Mouse (Mus musculus) brain, embryonic 18.5 days (tissue): Measurements from ENCODE around the gene Gjd2.

Experiments used
- DNase-seq: peaks from one replicate; pipeline ENCODE4 v3.0.0-alpha.2; 2012; ENCODE audit warnings: low read depth, low spot score

Gjd2 gene

DNA sequence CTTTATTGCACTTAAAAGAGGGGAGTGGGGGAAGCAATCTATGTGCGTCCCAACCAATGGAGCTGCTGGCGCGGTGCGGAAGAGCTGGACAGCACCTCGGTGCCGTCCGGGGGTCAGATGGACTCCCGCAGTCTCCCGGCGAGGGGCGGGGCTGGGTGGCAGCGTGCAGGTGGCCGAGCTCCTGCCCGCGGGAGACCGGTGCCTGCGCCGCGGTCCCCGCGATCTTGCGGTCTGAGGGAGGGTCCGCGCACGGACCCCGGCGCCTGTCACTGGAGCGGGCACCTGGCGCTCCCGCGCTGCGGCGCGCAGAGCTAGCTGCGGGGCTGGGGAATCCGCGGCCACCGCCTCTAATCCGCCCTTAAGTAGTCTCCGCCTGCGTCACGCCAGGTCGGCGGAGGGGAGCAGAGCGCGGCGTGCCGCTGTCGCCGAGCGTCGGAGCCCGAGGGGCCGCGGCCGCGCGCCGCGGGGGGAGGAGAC is at the start of gene Gjd2:
Gene Gjd2, minus strand, starts transcription at position 325 of the 477 bp plus-strand sequence.
- no peak for DNase-seq

DNA sequence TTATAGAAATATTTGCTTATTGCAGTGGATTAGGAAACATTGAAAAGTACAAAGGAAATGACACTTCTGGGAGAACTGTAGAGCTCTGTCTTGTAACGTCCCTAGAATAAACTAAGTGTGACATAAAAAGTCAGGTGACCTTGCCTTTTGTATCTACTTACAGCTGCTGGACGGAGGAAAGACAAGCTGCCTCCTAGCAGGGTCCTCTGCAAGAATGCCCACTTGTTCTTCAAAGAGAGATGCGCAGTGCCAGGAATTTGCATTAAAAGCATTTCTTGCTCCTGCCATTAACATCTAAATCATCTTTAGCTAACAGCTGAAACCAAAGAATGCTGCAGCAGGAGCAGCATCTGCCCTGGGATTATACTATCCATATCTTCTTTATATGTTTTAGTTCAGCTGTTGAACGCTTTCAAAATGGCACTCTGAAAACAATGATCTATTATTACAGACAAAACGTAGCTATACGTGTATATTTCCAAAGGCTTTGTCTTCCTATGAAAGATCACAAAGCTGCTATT is 46.7 kb upstream of the Gjd2 start:
- no peak for DNase-seq

DNA sequence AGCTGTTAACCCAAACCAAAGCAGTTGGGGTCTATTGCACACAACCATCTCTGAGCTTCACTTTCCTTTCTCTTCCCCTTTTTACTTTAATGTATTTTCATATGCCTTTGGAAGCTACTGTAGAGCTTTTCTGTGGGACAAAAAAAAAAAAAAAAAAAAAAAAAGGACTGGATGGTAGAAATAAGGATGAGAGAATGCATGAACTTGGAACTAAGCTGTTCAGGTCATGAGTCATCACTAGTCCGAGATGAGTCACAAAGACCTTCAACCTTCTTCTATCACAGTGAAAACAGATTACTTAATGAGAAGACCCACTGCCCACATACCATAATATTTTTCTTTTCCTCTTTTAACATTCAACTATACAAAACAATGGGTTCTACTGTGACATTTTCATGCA is 46.2 kb upstream of the Gjd2 start:
- DNase-seq = no peak

DNA sequence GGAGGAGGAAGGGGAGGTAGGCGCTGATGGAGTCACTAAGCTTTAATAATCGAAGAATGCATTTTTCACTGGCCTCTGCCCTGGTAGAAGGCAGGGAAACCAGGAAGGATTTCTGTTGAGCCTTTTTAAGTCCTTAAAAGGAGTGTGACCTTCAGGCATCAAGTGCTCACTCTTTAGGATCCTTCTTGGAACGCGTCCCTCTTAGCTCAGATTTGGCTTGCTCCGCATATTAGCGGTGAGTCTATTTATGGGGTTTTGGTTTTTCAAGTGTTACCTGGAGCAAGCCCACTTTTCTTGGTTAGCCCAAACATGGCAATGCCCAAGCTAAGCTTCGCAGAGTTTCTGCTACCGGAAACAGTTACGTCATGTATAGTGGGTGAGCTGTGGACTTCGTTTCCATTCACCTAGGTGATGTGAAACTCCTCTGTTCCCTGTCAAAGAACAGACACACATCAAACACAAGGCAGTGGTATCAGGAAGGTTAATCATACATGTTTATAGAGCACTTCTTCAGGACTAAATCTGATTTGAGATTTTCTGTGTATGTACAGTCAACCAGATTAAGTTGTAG is 44.9 kb upstream of the Gjd2 start:
- no peak for DNase-seq

DNA sequence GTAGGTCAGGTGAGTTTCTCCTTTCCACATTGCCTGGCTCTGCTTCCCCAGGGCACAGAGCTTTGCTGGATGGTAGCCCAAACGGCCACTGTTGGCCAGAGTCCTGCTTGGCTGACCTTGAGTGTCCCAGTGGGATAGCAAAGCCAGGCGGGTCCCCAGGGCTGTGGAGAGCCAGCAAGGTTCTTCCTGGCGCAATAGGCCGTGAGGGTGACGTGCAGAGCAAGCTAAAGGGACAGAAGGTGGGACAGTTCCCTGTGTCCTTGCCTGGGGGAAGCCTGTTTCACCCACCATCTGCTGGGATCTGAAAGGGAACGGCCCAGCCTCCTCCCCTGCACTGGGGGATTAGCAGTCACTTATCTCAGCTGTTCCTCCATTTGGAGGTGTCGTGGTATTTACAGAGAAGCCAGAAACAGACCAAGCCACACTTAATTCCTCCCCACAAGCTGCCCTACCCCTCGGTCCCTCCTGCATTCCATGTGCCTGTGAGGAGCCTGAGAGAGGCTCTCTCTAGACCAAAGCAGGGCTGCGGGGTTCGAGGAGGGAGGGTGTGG is 44.0 kb upstream of the Gjd2 start:
- DNase-seq = no peak

DNA sequence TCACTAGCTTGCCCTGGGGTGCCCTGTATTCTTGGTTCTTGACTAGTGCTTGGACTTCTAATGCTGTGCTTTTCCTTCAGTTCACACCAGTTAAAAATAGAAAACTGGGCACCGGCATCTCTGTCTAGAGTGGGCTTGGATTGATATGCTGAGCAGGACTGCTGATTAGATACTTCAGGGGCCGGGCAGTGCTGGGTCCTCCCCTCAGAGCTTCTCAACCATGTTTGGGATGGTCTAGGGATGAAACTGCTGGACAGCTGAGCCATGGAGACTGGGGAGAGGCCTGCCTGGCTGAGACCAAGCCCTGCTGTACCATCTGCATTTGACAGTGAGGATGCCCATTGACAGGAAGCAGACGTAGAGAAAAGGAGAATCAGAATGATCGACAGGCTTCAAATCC is 40.7 kb upstream of the Gjd2 start:
- no peak for DNase-seq

DNA sequence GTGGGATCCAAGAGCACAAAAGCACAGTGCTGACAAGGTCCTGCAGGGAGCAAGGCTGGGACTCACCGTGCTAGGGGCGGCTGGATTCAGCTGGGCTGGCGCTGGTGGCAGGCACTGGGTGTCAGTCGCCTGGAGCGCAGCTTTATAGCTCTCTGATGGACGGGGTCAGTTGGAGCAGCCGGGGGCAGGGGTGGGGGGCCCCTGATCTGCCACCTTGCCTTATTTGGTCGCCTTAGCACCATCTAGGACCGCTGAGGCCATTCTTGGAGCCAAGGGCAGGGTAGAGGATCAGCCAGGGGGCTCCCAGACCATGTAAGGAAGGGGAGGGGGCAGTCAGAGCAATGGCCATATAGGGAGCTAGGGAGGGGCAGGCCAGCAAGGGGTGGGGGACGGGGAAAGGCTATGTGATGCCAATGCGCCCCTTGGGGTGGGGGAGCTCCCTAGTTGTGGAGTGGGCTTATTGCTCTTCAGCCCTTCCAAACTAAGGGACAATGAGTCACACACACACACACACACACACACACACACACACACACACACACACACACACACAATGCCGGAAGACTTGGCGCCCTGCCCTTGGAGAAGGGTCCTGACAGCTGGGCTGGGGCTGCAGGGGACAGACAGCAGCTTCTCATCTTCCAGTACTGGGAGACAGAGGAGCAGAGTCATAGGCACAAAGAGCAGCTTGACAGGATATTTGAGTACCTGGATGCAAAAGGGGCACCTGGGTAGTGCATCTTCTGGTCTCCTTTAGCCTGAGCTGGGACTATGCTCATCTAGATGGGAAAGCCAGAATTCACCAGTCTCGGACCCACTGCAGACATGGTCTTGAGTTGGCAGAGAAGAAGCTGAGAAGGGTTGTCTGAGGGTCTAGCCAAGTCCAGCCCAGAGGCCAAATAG is 39.5 kb upstream of the Gjd2 start, which contains the start of gene Actc1:
Gene Actc1, minus strand, starts transcription at position 853 of the 903 bp plus-strand sequence.
- DNase-seq = no peak

DNA sequence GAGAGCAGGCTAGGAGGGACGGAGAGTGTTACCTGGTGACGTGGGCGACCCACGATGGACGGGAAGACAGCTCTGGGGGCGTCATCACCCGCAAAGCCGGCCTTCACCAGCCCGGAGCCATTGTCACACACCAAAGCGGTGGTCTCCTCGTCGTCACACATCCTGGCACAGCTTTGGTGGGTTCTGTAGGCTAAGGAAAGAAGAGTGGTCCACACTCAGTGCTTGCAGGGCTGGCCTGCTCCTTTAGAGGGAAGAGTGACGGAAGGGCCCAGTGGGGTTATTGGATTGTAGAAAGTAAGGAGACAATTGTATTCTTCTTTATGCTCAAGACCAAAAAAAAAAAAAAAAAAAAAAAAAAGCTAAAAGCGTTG is 38.4 kb upstream of the Gjd2 start:
- DNase-seq = no peak

DNA sequence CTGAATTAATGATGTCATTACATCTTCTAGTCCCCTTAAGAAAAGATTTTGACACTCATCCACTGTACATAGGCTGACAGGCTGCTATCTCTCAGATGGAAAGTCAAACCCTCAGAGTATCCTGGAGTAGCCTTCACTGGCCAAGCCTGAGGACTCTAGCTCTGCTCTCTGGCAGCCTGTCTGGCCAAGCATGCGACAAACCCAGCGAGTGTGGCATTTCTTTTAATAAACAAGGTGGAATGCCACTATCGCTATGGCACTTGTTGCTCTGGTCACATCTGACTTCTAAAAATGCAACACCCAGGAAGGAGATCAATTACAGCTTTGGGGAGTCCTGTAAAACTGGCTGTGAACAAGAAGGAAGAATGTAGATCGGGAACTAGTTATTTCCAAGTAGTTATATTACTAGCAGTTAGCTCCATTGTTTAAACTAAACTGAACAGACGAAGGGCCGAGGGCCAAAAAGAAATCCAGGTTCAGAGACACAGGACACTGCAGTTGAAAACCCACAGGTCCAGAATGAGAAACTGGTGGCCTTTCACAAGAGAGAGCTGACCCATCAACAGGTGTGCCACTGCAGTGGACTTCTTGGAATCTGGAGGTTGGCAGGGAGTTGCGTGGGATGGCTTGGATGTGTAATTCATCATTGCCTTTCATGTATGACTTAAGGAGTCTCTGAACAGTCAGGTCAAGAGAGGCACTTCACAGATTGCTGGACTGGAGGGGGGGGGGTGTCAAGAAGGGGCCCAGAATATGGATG is 37.9 kb upstream of the Gjd2 start:
- no peak for DNase-seq

DNA sequence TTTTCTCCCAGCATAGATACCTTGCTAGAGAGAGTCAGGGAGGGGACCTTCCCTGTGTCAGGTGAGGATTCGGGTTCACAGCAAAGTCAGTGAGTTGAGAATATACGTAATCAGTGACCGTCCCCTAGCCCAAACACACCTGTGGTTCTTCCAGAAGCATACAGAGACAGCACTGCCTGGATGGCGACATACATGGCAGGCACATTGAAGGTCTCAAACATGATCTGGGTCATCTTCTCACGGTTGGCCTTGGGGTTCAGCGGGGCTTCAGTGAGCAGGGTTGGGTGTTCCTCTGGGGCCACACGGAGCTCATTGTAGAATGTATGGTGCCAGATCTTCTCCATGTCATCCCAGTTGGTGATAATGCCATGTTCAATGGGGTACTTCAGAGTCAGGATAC is 36.7 kb upstream of the Gjd2 start:
- no peak for DNase-seq

DNA sequence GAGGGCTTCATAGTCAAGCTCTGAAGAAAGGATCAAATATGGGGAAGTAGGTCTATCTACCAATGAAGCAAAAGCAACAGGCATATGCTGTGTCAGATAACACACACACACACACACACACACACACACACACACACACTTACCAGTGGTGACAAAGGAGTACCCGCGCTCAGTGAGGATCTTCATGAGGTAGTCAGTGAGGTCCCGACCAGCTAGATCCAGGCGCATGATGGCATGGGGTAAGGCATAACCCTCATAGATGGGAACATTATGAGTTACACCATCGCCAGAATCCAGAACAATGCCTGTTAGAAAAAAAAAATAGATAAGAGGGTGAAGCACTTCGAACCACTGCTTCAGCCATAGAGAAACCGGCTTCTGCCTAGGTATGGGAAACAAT is 36.0 kb upstream of the Gjd2 start:
- DNase-seq = no peak

DNA sequence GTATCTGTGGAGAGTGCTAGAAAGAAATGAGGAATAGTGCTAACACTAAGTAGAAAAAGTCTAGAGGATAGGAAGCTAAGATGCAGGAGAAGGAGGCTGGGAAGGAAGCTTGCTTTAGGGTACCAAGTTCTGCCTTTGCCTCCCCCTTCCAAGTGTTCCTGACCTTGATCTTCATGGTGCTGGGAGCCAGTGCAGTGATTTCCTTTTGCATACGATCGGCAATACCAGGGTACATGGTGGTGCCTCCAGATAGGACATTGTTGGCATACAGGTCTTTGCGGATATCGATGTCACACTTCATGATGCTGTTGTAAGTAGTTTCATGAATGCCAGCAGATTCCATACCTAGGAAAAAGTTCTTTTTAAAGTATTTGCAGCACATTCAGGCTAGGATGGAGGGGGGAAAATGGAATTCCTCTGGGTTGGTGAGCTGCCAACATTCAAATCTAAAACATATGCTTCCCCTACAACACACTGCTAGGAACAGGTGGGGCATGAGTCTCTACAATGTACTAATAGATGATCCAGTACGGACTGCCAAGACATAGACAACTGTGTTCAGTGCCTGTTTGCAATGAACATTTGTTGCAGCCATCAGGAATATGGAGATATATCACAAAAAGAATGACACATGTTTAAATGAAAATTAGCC is 34.7 kb upstream of the Gjd2 start:
- DNase-seq = peak; percentile 22

DNA sequence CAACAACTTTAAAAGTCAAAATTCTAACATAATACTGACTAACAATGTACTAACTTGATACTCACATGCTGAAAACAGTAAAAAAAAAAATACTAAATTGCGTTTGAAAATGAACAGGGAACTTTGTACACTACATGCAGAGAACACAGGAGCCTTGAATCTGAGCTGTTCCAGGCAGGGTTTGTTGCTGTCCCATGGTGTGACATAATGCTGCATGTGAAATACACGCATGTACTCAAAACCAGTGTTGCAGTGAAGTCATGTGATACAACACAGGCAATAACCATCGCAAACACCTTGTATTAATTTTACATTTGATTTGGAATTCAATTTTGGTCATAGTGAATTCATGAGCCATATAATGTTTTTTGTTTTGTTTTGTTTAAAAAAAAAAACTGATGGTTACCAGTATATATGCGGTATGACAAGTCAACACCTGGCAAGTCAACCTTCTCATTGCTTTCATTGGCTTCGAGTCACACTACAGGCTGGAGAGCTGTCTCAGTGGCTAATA is 32.8 kb upstream of the Gjd2 start:
- DNase-seq = no peak

DNA sequence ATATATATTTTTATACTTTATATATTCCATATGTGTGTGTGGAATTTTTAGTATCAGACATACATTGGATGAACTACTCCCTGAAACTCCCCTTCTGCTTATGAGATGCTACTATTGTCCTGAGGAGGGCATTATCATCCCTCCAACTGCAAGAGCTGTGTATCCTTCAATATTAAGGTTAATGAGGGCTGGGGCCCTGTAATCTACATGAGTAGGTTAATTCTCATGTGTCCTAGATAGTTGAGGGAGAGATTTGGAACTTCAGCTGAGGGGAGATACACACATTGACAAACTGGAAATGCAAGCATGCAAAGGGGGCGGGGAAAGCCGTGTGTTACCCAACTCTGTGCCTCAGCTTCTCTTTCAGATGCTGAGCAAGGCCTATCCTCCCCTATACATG is 24.5 kb upstream of the Gjd2 start:
- no peak for DNase-seq

DNA sequence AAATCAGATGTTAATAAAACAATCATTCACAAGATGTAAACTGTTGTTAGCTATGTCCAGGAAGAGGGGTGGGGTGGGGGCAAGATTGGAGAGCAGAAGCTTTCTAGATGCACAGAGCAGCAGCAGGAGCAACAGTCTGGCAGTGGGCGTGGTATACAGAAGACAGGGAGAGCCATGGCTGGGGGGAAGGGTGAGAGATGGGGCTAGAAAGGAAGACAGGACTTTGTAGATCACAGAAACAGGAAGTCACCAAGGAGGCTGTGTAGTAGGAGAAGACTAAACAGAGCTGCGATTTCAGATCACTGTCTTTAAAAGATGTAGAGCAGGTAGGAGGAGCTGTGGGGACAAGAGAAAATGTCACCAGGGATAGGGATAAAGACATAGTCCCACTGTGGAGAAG is 18.8 kb upstream of the Gjd2 start:
- DNase-seq = no peak

DNA sequence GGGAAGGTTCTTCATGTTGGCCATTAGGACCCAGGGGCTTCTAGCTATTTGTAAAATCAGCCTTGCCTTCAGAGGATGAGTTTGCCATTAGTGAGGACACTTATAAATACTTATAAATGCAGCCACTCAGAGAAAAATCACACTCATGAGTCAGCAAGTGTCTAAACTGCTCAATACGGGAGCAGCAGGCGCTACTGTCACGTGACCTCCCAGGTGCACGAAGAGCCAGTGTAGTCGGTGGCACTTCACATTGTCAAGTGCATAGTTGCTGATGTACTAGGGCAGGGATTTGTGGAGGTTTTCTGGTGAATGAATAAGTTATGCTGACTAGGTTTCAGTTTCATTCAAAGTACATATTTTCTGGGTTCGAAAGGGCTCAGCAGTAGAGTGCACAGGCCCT is 10.0 kb upstream of the Gjd2 start:
- DNase-seq = no peak

DNA sequence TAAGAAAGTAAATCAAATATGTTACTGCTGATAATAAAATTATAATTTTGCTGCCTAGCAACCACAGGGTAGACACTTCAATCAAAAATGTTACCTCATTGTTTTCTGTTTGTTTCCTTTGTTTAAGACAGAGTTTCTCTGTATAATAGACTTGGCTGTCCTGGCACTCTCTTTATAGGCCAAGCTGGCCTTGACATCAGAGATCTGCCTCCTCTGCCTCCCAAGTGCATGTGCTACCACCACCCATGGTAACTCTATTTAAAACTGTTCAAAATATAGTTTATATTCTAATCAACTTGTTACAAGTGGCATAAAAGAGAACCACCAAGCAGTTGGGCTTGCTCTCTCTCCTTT is 6.8 kb upstream of the Gjd2 start:
- DNase-seq = no peak

DNA sequence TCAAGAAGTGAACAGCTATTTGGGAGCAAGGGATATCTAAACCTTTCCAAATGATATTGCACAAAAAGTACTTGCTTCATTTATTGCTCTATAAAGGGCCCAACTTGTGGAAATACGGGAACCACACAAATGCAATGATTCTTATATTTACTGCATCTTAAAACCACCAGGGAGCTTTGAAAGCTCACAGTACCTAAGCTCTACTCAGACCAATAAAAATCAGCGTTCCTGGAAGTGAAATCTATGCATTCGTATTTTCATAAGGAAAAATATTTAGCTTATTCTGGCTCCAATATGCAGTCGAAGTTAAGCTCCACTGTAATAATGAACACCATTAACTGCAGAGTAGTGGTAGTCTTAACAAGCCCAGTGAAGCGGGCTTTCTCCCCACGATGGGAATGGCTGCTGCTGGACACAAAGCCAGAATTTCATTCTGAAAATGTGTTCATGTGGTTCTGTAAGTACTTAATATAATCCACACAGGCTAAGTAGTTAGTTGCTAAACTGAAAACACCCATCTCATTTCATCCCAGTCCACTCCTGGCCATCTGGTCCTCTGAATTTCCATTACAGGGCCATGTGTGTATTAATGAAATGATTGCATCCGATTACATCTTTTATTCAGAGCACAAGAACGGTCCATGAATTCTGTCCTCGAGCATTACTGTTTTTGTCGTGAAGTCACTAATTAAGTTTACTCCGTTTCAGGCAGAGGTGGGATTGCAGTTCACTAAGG is 6.2 kb upstream of the Gjd2 start:
- no peak for DNase-seq

DNA sequence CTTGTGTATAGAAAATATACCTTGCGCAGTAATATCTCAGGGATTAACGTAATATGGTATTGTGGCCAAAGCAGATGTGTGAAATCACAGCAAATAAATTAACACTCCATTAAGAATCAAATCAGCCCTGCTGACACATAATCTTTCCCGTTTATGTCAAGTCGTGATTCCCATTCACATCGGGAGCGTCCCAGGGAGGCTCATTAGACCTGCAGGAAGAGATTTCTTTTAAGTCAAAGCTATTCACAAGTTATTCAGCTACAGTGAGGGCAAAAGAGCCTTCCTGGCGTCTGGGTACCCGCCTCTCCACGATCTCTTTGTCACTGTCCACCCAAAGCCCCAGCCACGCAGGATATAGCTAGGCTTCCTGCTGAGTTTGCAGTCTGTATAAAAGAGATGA is 4.7 kb upstream of the Gjd2 start:
- no peak for DNase-seq

DNA sequence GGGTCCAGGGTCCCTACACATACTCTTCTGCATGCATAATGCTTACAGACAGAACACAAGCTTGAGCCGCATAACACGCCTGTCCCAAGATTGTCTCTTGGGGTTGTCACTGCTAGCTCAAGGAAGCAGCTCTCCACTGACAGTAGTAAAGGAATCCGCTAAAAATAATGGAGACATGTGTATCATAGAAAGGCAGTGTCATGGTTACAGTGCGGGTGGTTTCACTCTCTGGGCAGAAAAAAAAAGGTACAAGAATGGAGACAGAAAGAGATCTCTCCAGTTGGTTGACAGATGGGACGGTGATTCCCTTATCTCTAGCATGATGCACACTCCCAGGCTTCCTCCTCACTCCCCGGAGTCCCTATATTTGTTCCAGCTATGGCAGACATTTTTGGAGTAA is 1.4 kb upstream of the Gjd2 start:
- no peak for DNase-seq

DNA sequence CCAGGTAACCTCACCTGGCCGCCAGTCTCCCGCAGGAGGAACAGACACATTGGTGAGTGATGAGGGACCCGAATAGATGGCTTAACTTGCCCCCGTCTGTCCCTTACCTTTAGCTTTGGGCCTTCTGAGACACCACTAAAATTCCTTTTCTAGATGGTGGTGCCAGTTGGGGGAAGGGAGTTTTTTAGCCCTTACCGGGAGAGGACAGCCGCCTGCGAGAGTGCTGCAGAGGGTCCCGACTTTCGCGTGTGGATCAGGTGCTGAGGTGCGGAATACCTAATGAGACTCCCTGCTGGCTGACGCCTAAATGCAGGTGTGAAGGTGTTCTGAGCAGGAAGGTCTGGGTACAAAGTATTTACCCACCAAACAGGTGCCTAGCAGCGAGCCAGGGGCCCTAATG is 427 bp upstream of the Gjd2 start:
- DNase-seq = no peak
